8 mouse cellular contexts compared by ENCODE assay signal in the genomic region with DNA sequence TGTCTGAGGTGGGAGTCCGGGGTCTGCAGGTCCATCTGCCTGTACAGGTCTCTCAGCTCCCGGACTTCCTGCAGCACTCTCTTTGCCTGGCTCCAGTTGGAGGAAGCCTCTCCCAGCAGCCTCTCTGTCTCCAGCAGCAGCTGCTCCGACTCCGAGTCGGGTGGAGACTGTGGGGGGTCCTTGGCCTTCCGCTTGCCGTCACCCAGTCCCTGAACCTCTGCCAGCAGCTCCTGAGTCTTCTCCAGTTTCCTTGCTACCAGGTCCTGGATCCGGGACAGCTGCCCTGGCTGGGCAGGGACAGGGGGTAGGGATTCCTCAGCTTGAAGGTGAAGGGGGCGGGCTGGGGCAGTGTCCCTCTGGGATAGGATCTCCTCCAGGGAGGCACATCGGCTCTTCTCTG. TPM values are rescaled to one million over a fixed set of nuclear protein-coding genes. Genes with fewer than 3 reads are reported as not detected.
DNase-seq lines count a peak whose midpoint lies in the region; TF ChIP-seq lines count a peak whose summit lies in the region.

No protein-coding gene starts in this region.

- peak overlapping the region; percentile 18; the same call in 1 of the 2 replicates for H3K27ac ChIP-seq in small intestine, adult 2 months (ENCODE audit: insufficient read depth, low read depth, low read length)

- H3K4me3 ChIP-seq in small intestine, adult 2 months (ENCODE audit: low read depth, low read length): no peak overlapping the region

- WGBS in small intestine, adult 2 months: 72% methylated on average over 10 of the region's 10 CpGs

- peak; percentile 73 for DNase-seq in adrenal gland, adult 2 months
- no peak for DNase-seq in adrenal gland, adult 8-10 months
- DNase-seq in urinary bladder, postnatal 14 days (ENCODE audit: low spot score): peak; percentile 24
- no peak for DNase-seq in urinary bladder, adult 18-20 months (ENCODE audit: low spot score in 2 of 2)
- DNase-seq in kidney, adult 9 months: peak; percentile 53
- no peak for DNase-seq in thymus, postnatal 0 days (ENCODE audit: low spot score)
- no peak for DNase-seq in T-cell, adult 2 months (ENCODE audit: low spot score)

- no peak for TF ChIP-seq CTCF in small intestine, adult 2 months (IDR thresholded peaks at IDR 0.05; ENCODE audit: extremely low read depth, insufficient read length, insufficient replicate concordance, low read depth, low read length)

- TF ChIP-seq POLR2A in small intestine, adult 2 months (IDR thresholded peaks at IDR 0.05; ENCODE audit: low read depth, low read length): no peak

- peaks cover 12% of the 10 kb centered on the region; the same call in 1 of the 2 replicates for H3K4me1 ChIP-seq in small intestine, adult 2 months (ENCODE audit: control insufficient read depth, insufficient read depth, insufficient read length, low read length)

- H3K27me3 ChIP-seq in small intestine, adult 2 months (ENCODE audit: control insufficient read depth, insufficient read depth, low read length): no peaks in the 10 kb centered on the region

- H3K36me3 ChIP-seq in small intestine, adult 2 months (ENCODE audit: control insufficient read depth, insufficient read depth, low read length): peaks cover 16% of the 10 kb centered on the region

RNA-seq across cellular contexts. Expression of a gene that starts 6.8 kb away (rescaled TPM):
- 10 to 100 TPM; 12.9 to 24.7 TPM for total RNA-seq in adrenal gland, adult 2 months (2021)
- polyA plus RNA-seq in adrenal gland, adult 2 months (2012; rRNA removed): 13.8 and 14.0 TPM in 2 replicates
- 10 to 100 TPM; 16.8 to 33.6 (median 28.7) TPM for total RNA-seq in adrenal gland, adult 8-10 months (2022)
- 10.8 and 31.3 TPM in 2 replicates for polyA plus RNA-seq in small intestine, adult 2 months (2012; rRNA removed)
- 36.8 and 37.0 TPM in 2 replicates for polyA plus RNA-seq in thymus, postnatal 0 days (2015; fragmentation: Nextera tagmentation; extraction: Ambion mirVana)

RNA-seq across cellular contexts. Expression of a gene that starts 59.9 kb away (rescaled TPM):
- 10 to 100 TPM; 81.0 to 98.6 TPM for total RNA-seq in adrenal gland, adult 2 months (2021)
- 5.8 and 7.4 TPM in 2 replicates for polyA plus RNA-seq in adrenal gland, adult 2 months (2012; rRNA removed)
- total RNA-seq in adrenal gland, adult 8-10 months (2022): 10 to 100 TPM; 83.8 to 94.0 (median 88.4) TPM
- polyA plus RNA-seq in small intestine, adult 2 months (2012; rRNA removed): 4.7 and 8.7 TPM in 2 replicates
- polyA plus RNA-seq in thymus, postnatal 0 days (2015; fragmentation: Nextera tagmentation; extraction: Ambion mirVana): 463 and 541 TPM in 2 replicates

Comparison
In these comparisons a context has a peak if more than half of its experiments do, and no peak if none do; other contexts are left out.
1. DNase-seq: peak in adrenal gland, adult 2 months (single experiment), urinary bladder, postnatal 14 days (single experiment) and kidney, adult 9 months (single experiment); none in adrenal gland, adult 8-10 months (single experiment), urinary bladder, adult 18-20 months (0 of 2), thymus, postnatal 0 days (single experiment) and T-cell, adult 2 months (single experiment).
2. RNA of a gene that starts 59.9 kb away (polyA plus RNA-seq): 463 to 541 TPM in thymus, postnatal 0 days; 4.7 to 8.7 TPM in small intestine, adult 2 months and 5.8 to 7.4 TPM in adrenal gland, adult 2 months; every median in the first group is over 10 times any median in the second.